Mouse (Mus musculus): ENCODE measurements at regions not wholly inside any gene's neighbourhood (a gene's known extent, or its start where the extent isn't known, plus 50 kb on each side); places are given as distances from the start of the nearest gene placed in this dataset.

GRCm38 (mm10) chr9:41446431-41447203, 285.1 kb upstream of the Ubash3b start:
- TF ChIP-seq CTCF (IDR thresholded peaks at IDR 0.05; ENCODE audit: extremely low read depth, insufficient read length, insufficient replicate concordance, low read depth, low read length) (no peak), POLR2A (IDR thresholded peaks at IDR 0.05; ENCODE audit: low read depth, low read length) (no peak)
